Mouse (Mus musculus): ENCODE measurements at regions not wholly inside any gene's neighbourhood (a gene's known extent, or its start where the extent isn't known, plus 50 kb on each side); places are given as distances from the start of the nearest gene placed in this dataset.

DNA sequence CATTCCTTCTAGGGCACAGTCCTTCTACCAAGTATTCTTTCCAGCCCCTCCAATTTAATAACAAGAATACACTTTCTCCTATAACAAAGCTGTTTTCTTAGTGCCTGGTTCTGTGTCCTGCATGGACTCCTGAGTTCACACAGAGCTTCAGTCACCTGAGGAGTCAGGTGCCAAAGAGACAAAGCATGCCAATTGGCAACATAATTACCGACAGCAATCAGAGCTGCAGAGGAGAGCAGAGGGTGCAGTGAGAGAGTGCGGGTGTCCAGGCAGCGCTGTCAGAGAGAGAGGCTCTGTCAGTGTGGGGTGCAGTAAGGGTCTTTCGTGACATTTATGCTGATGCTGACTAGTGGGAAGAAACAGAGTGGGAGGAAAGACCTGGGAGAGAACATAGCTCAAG, 807.2 kb upstream of the Car8 start:
- TF ChIP-seq CTCF (IDR thresholded peaks at IDR 0.05; ENCODE audit: insufficient read depth, low read depth, low read length) (no peak), POLR2A (IDR thresholded peaks at IDR 0.05; ENCODE audit: insufficient read depth, low read depth, low read length) (no peak)
